ENCODE assay signal across 19 mouse cellular contexts in the genomic region with DNA sequence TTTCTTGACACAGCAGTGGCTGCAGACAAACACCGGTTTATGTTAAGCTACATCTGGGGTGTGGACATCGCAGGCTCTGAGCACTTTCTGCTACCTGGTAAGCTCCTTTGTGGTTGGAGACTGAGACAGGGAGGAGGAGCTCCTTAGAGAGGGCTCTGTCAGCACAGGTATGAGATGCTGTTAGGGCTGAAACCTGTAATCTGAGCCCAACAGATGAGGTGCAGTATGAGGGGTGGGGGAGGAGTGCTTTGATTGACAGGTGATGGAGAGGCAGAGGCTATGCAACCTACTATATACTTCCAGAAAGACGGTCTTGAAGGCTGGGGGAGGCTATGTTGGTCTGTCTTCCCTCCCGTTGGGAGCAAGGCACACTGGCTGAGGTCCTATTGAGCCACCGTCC. TPM values are rescaled to one million over a fixed set of nuclear protein-coding genes. Genes with fewer than 3 reads are reported as not detected.
DNase-seq lines count a peak whose midpoint lies in the region; ATAC-seq lines count a peak whose summit lies in the region.
"Had no signal": no experiment of that assay in that cellular context is flagged by ENCODE, and none has a peak within 500 bp of the region (broad histone marks: within the 10 kb centered on the region; RNA-seq: fewer than 3 reads in every experiment).

No protein-coding gene starts in this region.

- no peaks in the 10 kb centered on the region for H3K27me3 ChIP-seq in lung, embryonic 15.5 days
- no peaks in the 10 kb centered on the region for H3K27me3 ChIP-seq in embryonic facial prominence, embryonic 14.5 days (replicated peaks; ENCODE audit: control insufficient read depth, insufficient read depth, low read length)
- no peaks in the 10 kb centered on the region for H3K27me3 ChIP-seq in liver, embryonic 15.5 days
- no peaks in the 10 kb centered on the region for H3K27me3 ChIP-seq in hindbrain, embryonic 11.5 days (ENCODE audit: control insufficient read depth, insufficient read depth, low read length)
- peaks cover 17% of the 10 kb centered on the region for H3K27me3 ChIP-seq in forebrain, embryonic 10.5 days (ENCODE audit: poor library complexity, severe bottlenecking)
- H3K27me3 ChIP-seq: forebrain, embryonic 15.5 days; hindbrain, embryonic 15.5 days had no signal

- H3K4me1 ChIP-seq in lung, embryonic 15.5 days = peaks cover 20% of the 10 kb centered on the region
- H3K4me1 ChIP-seq in embryonic facial prominence, embryonic 14.5 days (ENCODE audit: control insufficient read depth, insufficient read depth, low read length) = peaks cover 9% of the 10 kb centered on the region; the same call in 1 of the 2 replicates
- H3K4me1 ChIP-seq in liver, embryonic 15.5 days (replicated peaks) = peaks cover 63% of the 10 kb centered on the region
- no peaks in the 10 kb centered on the region for H3K4me1 ChIP-seq in hindbrain, embryonic 11.5 days (replicated peaks; ENCODE audit: control insufficient read depth, insufficient read depth, low read length)
- H3K4me1 ChIP-seq in forebrain, embryonic 10.5 days = peaks cover 13% of the 10 kb centered on the region
- H3K4me1 ChIP-seq: hindbrain, embryonic 15.5 days had no signal

- H3K9ac ChIP-seq in lung, embryonic 15.5 days = no peak overlapping the region
- H3K9ac ChIP-seq in embryonic facial prominence, embryonic 14.5 days (ENCODE audit: low read depth, low read length) = no peak overlapping the region
- H3K9ac ChIP-seq in liver, embryonic 15.5 days = peak overlapping the region; percentile 18; the same call in 1 of the 2 replicates
- H3K9ac ChIP-seq in hindbrain, embryonic 11.5 days (ENCODE audit: low read depth, low read length) = no peak overlapping the region
- H3K9ac ChIP-seq: forebrain, embryonic 15.5 days; heart, embryonic 12.5 days; hindbrain, embryonic 15.5 days; limb, embryonic 13.5 days had no signal

- peak; percentile 11; the same call in 1 of the 2 replicates for ATAC-seq in lung, embryonic 15.5 days (ENCODE audit: borderline replicate concordance, extremely low read depth, low FRiP score, low TSS enrichment)
- ATAC-seq in embryonic facial prominence, embryonic 14.5 days (ENCODE audit: low read depth) = peak; percentile 66
- peak; percentile 69 for ATAC-seq in liver, embryonic 15.5 days (ENCODE audit: insufficient read depth)
- ATAC-seq in hindbrain, embryonic 11.5 days (ENCODE audit: low FRiP score) = no peak
- no peak for ATAC-seq in cerebellum, adult (ENCODE audit: insufficient number of reproducible peaks, low FRiP score, low TSS enrichment)
- ATAC-seq: forebrain, embryonic 15.5 days had no signal

- H3K4me3 ChIP-seq in lung, embryonic 15.5 days = no peak overlapping the region
- H3K4me3 ChIP-seq in embryonic facial prominence, embryonic 14.5 days (ENCODE audit: low read depth, low read length) = no peak overlapping the region
- peak overlapping the region; percentile 14; the same call in 1 of the 2 replicates for H3K4me3 ChIP-seq in liver, embryonic 15.5 days (replicated peaks)
- H3K4me3 ChIP-seq in hindbrain, embryonic 11.5 days (ENCODE audit: low read depth, low read length) = no peak overlapping the region
- H3K4me3 ChIP-seq in forebrain, embryonic 10.5 days = no peak overlapping the region
- H3K4me3 ChIP-seq: forebrain, embryonic 15.5 days; heart, embryonic 12.5 days; hindbrain, embryonic 15.5 days; limb, embryonic 13.5 days had no signal

- WGBS in lung, embryonic 15.5 days = 37% methylated on average over 5 of the region's 5 CpGs
- 44% methylated on average over 5 of the region's 5 CpGs for WGBS in embryonic facial prominence, embryonic 14.5 days
- 14% methylated on average over 5 of the region's 5 CpGs for WGBS in liver, embryonic 15.5 days (ENCODE audit: insufficient replicate concordance)
- WGBS in hindbrain, embryonic 11.5 days = 59% methylated on average over 5 of the region's 5 CpGs
- WGBS in forebrain, embryonic 10.5 days = 72% methylated on average over 5 of the region's 5 CpGs

- H3K27ac ChIP-seq in lung, embryonic 15.5 days = no peak overlapping the region
- H3K27ac ChIP-seq in embryonic facial prominence, embryonic 14.5 days (replicated peaks; ENCODE audit: low read depth, low read length) = no peak overlapping the region
- H3K27ac ChIP-seq in liver, embryonic 15.5 days (replicated peaks) = peak overlapping the region; percentile 82
- H3K27ac ChIP-seq in hindbrain, embryonic 11.5 days (ENCODE audit: low read depth, low read length) = no peak overlapping the region
- H3K27ac ChIP-seq in forebrain, embryonic 10.5 days = no peak overlapping the region
- H3K27ac ChIP-seq: forebrain, embryonic 15.5 days; hindbrain, embryonic 15.5 days; limb, embryonic 13.5 days had no signal

- no peak overlapping the region for H3K4me2 ChIP-seq in lung, embryonic 15.5 days
- H3K4me2 ChIP-seq in embryonic facial prominence, embryonic 14.5 days (ENCODE audit: low read depth, low read length) = no peak overlapping the region
- peak overlapping the region; percentile 62 for H3K4me2 ChIP-seq in liver, embryonic 15.5 days
- no peak overlapping the region for H3K4me2 ChIP-seq in hindbrain, embryonic 11.5 days (replicated peaks; ENCODE audit: low read depth, low read length)
- H3K4me2 ChIP-seq: forebrain, embryonic 15.5 days; heart, embryonic 12.5 days; hindbrain, embryonic 15.5 days; limb, embryonic 13.5 days had no signal

- no peaks in the 10 kb centered on the region for H3K9me3 ChIP-seq in lung, embryonic 15.5 days
- H3K9me3 ChIP-seq in embryonic facial prominence, embryonic 14.5 days (ENCODE audit: control insufficient read depth, low read length) = no peaks in the 10 kb centered on the region
- H3K9me3 ChIP-seq in liver, embryonic 15.5 days (replicated peaks) = no peaks in the 10 kb centered on the region
- no peaks in the 10 kb centered on the region for H3K9me3 ChIP-seq in hindbrain, embryonic 11.5 days (ENCODE audit: control insufficient read depth, low read length)
- H3K9me3 ChIP-seq in forebrain, embryonic 10.5 days = no peaks in the 10 kb centered on the region
- H3K9me3 ChIP-seq: forebrain, embryonic 15.5 days; heart, embryonic 12.5 days; hindbrain, embryonic 15.5 days; limb, embryonic 13.5 days had no signal

- no peaks in the 10 kb centered on the region for H3K36me3 ChIP-seq in lung, embryonic 15.5 days
- no peaks in the 10 kb centered on the region for H3K36me3 ChIP-seq in embryonic facial prominence, embryonic 14.5 days (ENCODE audit: control insufficient read depth, insufficient read depth, low read length)
- H3K36me3 ChIP-seq in liver, embryonic 15.5 days (replicated peaks) = no peaks in the 10 kb centered on the region
- H3K36me3 ChIP-seq in hindbrain, embryonic 11.5 days (ENCODE audit: control insufficient read depth, insufficient read depth, low read length) = no peaks in the 10 kb centered on the region
- no peaks in the 10 kb centered on the region for H3K36me3 ChIP-seq in forebrain, embryonic 10.5 days (replicated peaks)
- H3K36me3 ChIP-seq: forebrain, embryonic 15.5 days; heart, embryonic 12.5 days; hindbrain, embryonic 15.5 days; limb, embryonic 13.5 days had no signal

- no peak for DNase-seq in lung, postnatal 36 days
- DNase-seq in embryonic facial prominence, embryonic 14.5 days (ENCODE audit: low spot score) = peak; percentile 55
- no peak for DNase-seq in hindbrain, embryonic 11.5 days (ENCODE audit: low spot score)
- DNase-seq in forebrain, embryonic 10.5 days (ENCODE audit: extremely low spot score, low spot score) = no peak
- DNase-seq: adrenal gland, postnatal 10 days; cerebellum, adult 9-10 months; kidney, adult 2 months; kidney, postnatal 36 days; lung, postnatal 14 days; midbrain, embryonic 14.5 days; retina, postnatal 1 day; right cerebral cortex, postnatal 4 days had no signal

RNA-seq across cellular contexts. Expression of a gene that starts 7.0 kb away (rescaled TPM):
- 12.7 and 13.9 TPM in 2 replicates for polyA plus RNA-seq in lung, embryonic 15.5 days (2015; fragmentation: Nextera tagmentation; extraction: Ambion mirVana)
- 7.3 and 7.7 TPM in 2 replicates for polyA plus RNA-seq in embryonic facial prominence, embryonic 14.5 days (2014; fragmentation: Nextera tagmentation; extraction: Ambion mirVana)
- polyA plus RNA-seq in liver, embryonic 15.5 days (2015; fragmentation: Nextera tagmentation; extraction: Ambion mirVana) = 21.3 and 22.3 TPM in 2 replicates
- polyA plus RNA-seq in hindbrain, embryonic 11.5 days (2014; fragmentation: Nextera tagmentation; extraction: Ambion mirVana) = 1.7 and 2.5 TPM in 2 replicates
- 3.1 and 4.0 TPM in 2 replicates for polyA plus RNA-seq in forebrain, embryonic 10.5 days (2016; fragmentation: Nextera tagmentation; extraction: Ambion mirVana)

Comparison
In these comparisons a context has a peak if more than half of its experiments do, and no peak if none do; other contexts are left out.
1. ATAC-seq: peak in lung, embryonic 15.5 days (single experiment), embryonic facial prominence, embryonic 14.5 days (single experiment) and liver, embryonic 15.5 days (single experiment); none in hindbrain, embryonic 11.5 days (single experiment) and cerebellum, adult (single experiment).